Mouse (Mus musculus) midbrain, postnatal 0 days (tissue): ENCODE results near the gene Cplx3. TPM values are rescaled to one million over a fixed set of nuclear protein-coding genes. Genes with fewer than 3 reads are reported as not detected.
A peak's percentile ranks its signal among the peaks of the same experiment; 100 is the strongest.

Experiments
- ATAC-seq: fragments of 200-750 bp; cut with Nextera tagmentation; 2 replicates; pipeline ENCODE4 v1.8.0; 2017; ENCODE audit warnings: moderate number of reproducible peaks, mild to moderate bottlenecking, moderate TSS enrichment, moderate library complexity; ENCODE audit not compliant: low FRiP score
- DNase-seq: peaks from one replicate; pipeline ENCODE4 v3.0.0-alpha.2; 2015; ENCODE audit warnings: low spot score
- H3K27ac ChIP-seq: fragments of 300-500 bp; sonication (generic); 2 replicates; pipeline ENCODE4 v1.5.1; 2014; ENCODE audit warnings: low read depth, mild to moderate bottlenecking, low read length, mixed read lengths
- H3K27me3 ChIP-seq: fragments of 300-500 bp; sonication (generic); 2 replicates; pipeline ENCODE4 v1.6.1; 2014; ENCODE audit warnings: low read length, control low read depth, mixed read lengths; ENCODE audit not compliant: insufficient read depth
- H3K36me3 ChIP-seq: fragments of 300-500 bp; sonication (generic); 2 replicates; pipeline ENCODE4 v1.6.1; 2014; ENCODE audit warnings: low read length, control low read depth, mixed read lengths; ENCODE audit not compliant: insufficient read depth
- H3K4me1 ChIP-seq: fragments of 300-500 bp; sonication (generic); 2 replicates; pipeline ENCODE4 v1.6.1; 2014; ENCODE audit warnings: mild to moderate bottlenecking, control low read depth, antibody characterized with exemption, low read length, mixed read lengths; ENCODE audit not compliant: insufficient read depth
- H3K4me2 ChIP-seq: fragments of 300-500 bp; sonication (generic); 2 replicates; pipeline ENCODE4 v1.6.1; 2014; ENCODE audit warnings: low read depth, mild to moderate bottlenecking, low read length, mixed read lengths; ENCODE audit not compliant: poor library complexity, severe bottlenecking
- H3K4me3 ChIP-seq: fragments of 300-500 bp; sonication (generic); 2 replicates; pipeline ENCODE4 v1.5.1; 2014; ENCODE audit warnings: low read depth, mild to moderate bottlenecking, low read length, moderate library complexity
- H3K9ac ChIP-seq: fragments of 300-500 bp; sonication (generic); replicated peaks from 2 replicates; pipeline ENCODE4 v1.6.1; 2014; ENCODE audit warnings: mild to moderate bottlenecking, low read length, moderate library complexity, mixed read lengths; ENCODE audit not compliant: poor library complexity, severe bottlenecking
- H3K9me3 ChIP-seq: fragments of 300-500 bp; sonication (generic); 2 replicates; pipeline ENCODE4 v1.6.1; 2016; ENCODE audit warnings: low read length, control low read depth
- CTCF ChIP-seq: IDR thresholded peaks from 2 replicates; pipeline ENCODE4 v1.5.1; 2016; ENCODE audit warnings: antibody characterized with exemption, mild to moderate bottlenecking
- whole genome bisulfite sequencing: fragments of 180-500 bp; shearing (Covaris S2); extraction: QIAGEN DNeasy Blood & Tissue Kit; methylation state at CpG from one replicate; pipeline ENCODE4 v1.1.7; 2014; 5-methylcytosine and 5-hydroxymethylcytosine counted together
- polyA plus RNA-seq: library from polyadenylated mRNA; unstranded; fragments of >200 nt; fragmentation: Nextera tagmentation; extraction: Ambion mirVana; gene quantifications from 2 replicates; pipeline ENCODE4 v1.2.1, GENCODE M21; 2015
- total RNA-seq: library from RNA; depleted of rRNA; stranded (reverse); fragments of >200 nt; gene quantifications from 2 replicates; pipeline ENCODE4 v1.2.3, GENCODE M21; 2014

The Cplx3 gene
- total and polyA plus RNA-seq, 2 experiments from 2014 or later = 1.9 TPM; not detected in 1

- 61% methylated on average over 5 of the region's 5 CpGs for WGBS
- peak overlapping the region; percentile 36; the same call in 1 of the 2 replicates for H3K9ac ChIP-seq
- TF ChIP-seq CTCF = no peak
- H3K36me3 ChIP-seq = peaks cover 11% of the 10 kb centered on the region; the same call in 1 of the 2 replicates
- no peaks in the 10 kb centered on the region for H3K9me3 ChIP-seq
- H3K4me3 ChIP-seq = no peak overlapping the region
- H3K4me1 ChIP-seq = peaks cover 40% of the 10 kb centered on the region
- peak overlapping the region; percentile 37 for H3K4me2 ChIP-seq
- ATAC-seq (no peak), DNase-seq (no peak)
- H3K27me3 ChIP-seq = no peaks in the 10 kb centered on the region
- peak overlapping the region; percentile 51; the same call in 1 of the 2 replicates for H3K27ac ChIP-seq
Observed at GRCm38 (mm10) chr9:57639661-57640328, 33.7 kb upstream of the Cplx3 start.

- H3K4me2 ChIP-seq = peak overlapping the region; percentile 19
- H3K9me3 ChIP-seq = no peaks in the 10 kb centered on the region
- WGBS = 40% methylated on average over 8 of the region's 8 CpGs
- peaks cover 13% of the 10 kb centered on the region for H3K36me3 ChIP-seq
- no peaks in the 10 kb centered on the region for H3K27me3 ChIP-seq
- DNase-seq (no peak), ATAC-seq (no peak)
- TF ChIP-seq CTCF = no peak
- no peak overlapping the region for H3K4me3 ChIP-seq
- peak overlapping the region; percentile 34; the same call in 1 of the 2 replicates for H3K27ac ChIP-seq
- H3K9ac ChIP-seq = peak overlapping the region; percentile 19; the same call in 1 of the 2 replicates
- peaks cover 35% of the 10 kb centered on the region for H3K4me1 ChIP-seq
Observed at GRCm38 (mm10) chr9:57638651-57639459, 32.8 kb upstream of the Cplx3 start.

GRCm38 (mm10) chr9:57637741-57638322 is 31.8 kb upstream of the Cplx3 start:
- Histone ChIP-seq H3K9me3 (no peaks in the 10 kb centered on the region), H3K27ac (peak overlapping the region; percentile 34), H3K27me3 (no peaks in the 10 kb centered on the region), H3K4me2 (no peak overlapping the region), H3K4me1 (peaks cover 25% of the 10 kb centered on the region), H3K9ac (no peak overlapping the region), H3K36me3 (peaks cover 15% of the 10 kb centered on the region), H3K4me3 (no peak overlapping the region)
- 55% methylated on average over 6 of the region's 6 CpGs for WGBS
- peak; percentile 57 for DNase-seq
- ATAC-seq = no peak
- TF ChIP-seq CTCF = no peak

GRCm38 (mm10) chr9:57637272-57637671 is 31.2 kb upstream of the Cplx3 start:
- no peak overlapping the region for H3K4me3 ChIP-seq
- no peaks in the 10 kb centered on the region for H3K9me3 ChIP-seq
- H3K9ac ChIP-seq = no peak overlapping the region
- H3K27me3 ChIP-seq = no peaks in the 10 kb centered on the region
- no peak for DNase-seq
- peaks cover 16% of the 10 kb centered on the region for H3K36me3 ChIP-seq
- no peak for TF ChIP-seq CTCF
- no peak overlapping the region for H3K27ac ChIP-seq
- H3K4me2 ChIP-seq = no peak overlapping the region
- H3K4me1 ChIP-seq = peaks cover 19% of the 10 kb centered on the region
- WGBS = 73% methylated on average over 3 of the region's 3 CpGs
- ATAC-seq = no peak

- H3K4me3 ChIP-seq = no peak overlapping the region
- ATAC-seq (no peak), DNase-seq (peak; percentile 36)
- 27% methylated on average over 4 of the region's 4 CpGs for WGBS
- peaks cover under 1% of the 10 kb centered on the region; the same call in 1 of the 2 replicates for H3K4me1 ChIP-seq
- no peaks in the 10 kb centered on the region for H3K27me3 ChIP-seq
- H3K9me3 ChIP-seq = no peaks in the 10 kb centered on the region
- no peak overlapping the region for H3K27ac ChIP-seq
- H3K36me3 ChIP-seq = peaks cover 39% of the 10 kb centered on the region
- no peak overlapping the region for H3K9ac ChIP-seq
- peak; percentile 46 for TF ChIP-seq CTCF
- no peak overlapping the region for H3K4me2 ChIP-seq
Observed at GRCm38 (mm10) chr9:57633481-57634024, 27.5 kb upstream of the Cplx3 start.
